Mouse (Mus musculus): ENCODE results near the gene Sumf2. TPM values are rescaled to one million over a fixed set of nuclear protein-coding genes. Genes with fewer than 3 reads are reported as not detected.
"Not testable (repeated sequence)": the region's sequence is repeated elsewhere in the genome, so short reads cannot be mapped to it uniquely, and the experiment has no call there.

Gene Sumf2
- total RNA-seq (2014; fragmentation: Nextera tagmentation) (23.2 and 26.7 TPM in 2 replicates), total RNA-seq (2017) (36.6 and 39.8 TPM in 2 replicates)

- peak; percentile 96 for ATAC-seq (replicated peaks; ENCODE audit: low FRiP score, low TSS enrichment, poor library complexity, severe bottlenecking)
Measured at GRCm38 (mm10) chr5:129846752-129847557, at the start of gene Sumf2. Gene Sumf2, plus strand, starts transcription at chr5:129846986.

GRCm38 (mm10) chr5:129844848-129845247, 1.9 kb upstream of the Sumf2 start:
- no peak for ATAC-seq (replicated peaks; ENCODE audit: low FRiP score, low TSS enrichment, poor library complexity, severe bottlenecking)

GRCm38 (mm10) chr5:129847558-129847820, 703 bp downstream of the Sumf2 start:
- no peak; the same call in 1 of the 2 replicates for ATAC-seq (replicated peaks; ENCODE audit: low FRiP score, low TSS enrichment, poor library complexity, severe bottlenecking)

GRCm38 (mm10) chr5:129855163-129855562, 8.4 kb downstream of the Sumf2 start:
- ATAC-seq (replicated peaks; ENCODE audit: low FRiP score, low TSS enrichment, poor library complexity, severe bottlenecking): no peak

- ATAC-seq (replicated peaks; ENCODE audit: low FRiP score, low TSS enrichment, poor library complexity, severe bottlenecking): no peak
Measured at GRCm38 (mm10) chr5:129856414-129856813, 9.6 kb downstream of the Sumf2 start.

GRCm38 (mm10) chr5:129862325-129862724, 15.5 kb downstream of the Sumf2 start:
- no peak for ATAC-seq (replicated peaks; ENCODE audit: low FRiP score, low TSS enrichment, poor library complexity, severe bottlenecking)

- ATAC-seq (replicated peaks; ENCODE audit: low FRiP score, low TSS enrichment, poor library complexity, severe bottlenecking): peak; percentile 67
Measured at GRCm38 (mm10) chr5:129864467-129864866, 17.7 kb downstream of the Sumf2 start.

GRCm38 (mm10) chr5:129865841-129866240, 19.1 kb downstream of the Sumf2 start:
- ATAC-seq (replicated peaks; ENCODE audit: low FRiP score, low TSS enrichment, poor library complexity, severe bottlenecking): 0 out of 2 replicates have a peak, but pooled peaks have one; percentile 9

GRCm38 (mm10) chr5:129869238-129869995, 22.6 kb downstream of the Sumf2 start:
- no peak for ATAC-seq (replicated peaks; ENCODE audit: low FRiP score, low TSS enrichment, poor library complexity, severe bottlenecking)

- ATAC-seq (replicated peaks; ENCODE audit: low FRiP score, low TSS enrichment, poor library complexity, severe bottlenecking): no peak
Measured at GRCm38 (mm10) chr5:129871238-129871637, 24.5 kb downstream of the Sumf2 start.

- no peak for ATAC-seq (replicated peaks; ENCODE audit: low FRiP score, low TSS enrichment, poor library complexity, severe bottlenecking)
Measured at GRCm38 (mm10) chr5:129873942-129874341, 27.2 kb downstream of the Sumf2 start.

GRCm38 (mm10) chr5:129875098-129875497, 28.3 kb downstream of the Sumf2 start:
- ATAC-seq (replicated peaks; ENCODE audit: low FRiP score, low TSS enrichment, poor library complexity, severe bottlenecking): no peak

GRCm38 (mm10) chr5:129877731-129878455, 31.1 kb downstream of the Sumf2 start:
- ATAC-seq (replicated peaks; ENCODE audit: low FRiP score, low TSS enrichment, poor library complexity, severe bottlenecking): no peak

GRCm38 (mm10) chr5:129878946-129879345, 32.2 kb downstream of the Sumf2 start:
- ATAC-seq (replicated peaks; ENCODE audit: low FRiP score, low TSS enrichment, poor library complexity, severe bottlenecking): no peak

GRCm38 (mm10) chr5:129879888-129880287, 33.1 kb downstream of the Sumf2 start:
- ATAC-seq (replicated peaks; ENCODE audit: low FRiP score, low TSS enrichment, poor library complexity, severe bottlenecking): no peak

GRCm38 (mm10) chr5:129886271-129886670, 39.5 kb downstream of the Sumf2 start:
- peak; percentile 40 for ATAC-seq (replicated peaks; ENCODE audit: low FRiP score, low TSS enrichment, poor library complexity, severe bottlenecking)

- peak; percentile 96 for ATAC-seq (replicated peaks; ENCODE audit: low FRiP score, low TSS enrichment, poor library complexity, severe bottlenecking)
Measured at GRCm38 (mm10) chr5:129886911-129887636, 40.3 kb downstream of the Sumf2 start, which contains the start of gene Chchd2. Gene Chchd2, minus strand, starts transcription at chr5:129887470.

GRCm38 (mm10) chr5:129890390-129890789, 43.6 kb downstream of the Sumf2 start:
- not testable (repeated sequence) for ATAC-seq (replicated peaks; ENCODE audit: low FRiP score, low TSS enrichment, poor library complexity, severe bottlenecking)

Data from megakaryocyte-erythroid progenitor cell, adult 5-6 weeks (primary cell).